Mouse (Mus musculus) stomach, postnatal 0 days (tissue): ENCODE data around the gene Nos3.

Experiments
- CTCF ChIP-seq: IDR thresholded peaks from 2 replicates; pipeline ENCODE4 v1.5.1; 2016; ENCODE audit warnings: antibody characterized with exemption, low read depth, mild to moderate bottlenecking, moderate library complexity
- EP300 ChIP-seq: optimal IDR thresholded peaks from 2 replicates; pipeline ENCODE3; 2016; ENCODE audit warnings: antibody characterized with exemption

- no peak for TF ChIP-seq CTCF
- TF ChIP-seq EP300, result no peak
Observed at GRCm38 (mm10) chr5:24424861-24425411, 60.3 kb downstream of the Nos3 start.
